Mouse (Mus musculus): Measurements from ENCODE around the gene Nr5a1. TPM values are rescaled to one million over a fixed set of nuclear protein-coding genes. Genes with fewer than 3 reads are reported as not detected.
A peak's percentile ranks its signal among the peaks of the same experiment; 100 is the strongest.

Gene Nr5a1
- polyA plus RNA-seq, 1 experiment from 2014 or later: 0.07 TPM

GRCm38 (mm10) chr2:38647201-38647606 is 67.1 kb downstream of the Nr5a1 start:
- ATAC-seq (ENCODE audit: insufficient number of reproducible peaks, insufficient read depth, low FRiP score, low TSS enrichment, low read depth): peak; percentile 38; the same call in 1 of the 2 replicates
- WGBS: 69% methylated on average over 8 of the region's 8 CpGs
- peaks cover 24% of the 10 kb centered on the region for H3K4me1 ChIP-seq
- no peak overlapping the region for H3K27ac ChIP-seq
- H3K27me3 ChIP-seq: peaks cover 4% of the 10 kb centered on the region; the same call in 1 of the 2 replicates
- H3K36me3 ChIP-seq: no peaks in the 10 kb centered on the region
- H3K9ac ChIP-seq: no peak overlapping the region
- H3K4me3 ChIP-seq: no peak overlapping the region
- no peak overlapping the region for H3K4me2 ChIP-seq
- H3K9me3 ChIP-seq: no peaks in the 10 kb centered on the region

DNA sequence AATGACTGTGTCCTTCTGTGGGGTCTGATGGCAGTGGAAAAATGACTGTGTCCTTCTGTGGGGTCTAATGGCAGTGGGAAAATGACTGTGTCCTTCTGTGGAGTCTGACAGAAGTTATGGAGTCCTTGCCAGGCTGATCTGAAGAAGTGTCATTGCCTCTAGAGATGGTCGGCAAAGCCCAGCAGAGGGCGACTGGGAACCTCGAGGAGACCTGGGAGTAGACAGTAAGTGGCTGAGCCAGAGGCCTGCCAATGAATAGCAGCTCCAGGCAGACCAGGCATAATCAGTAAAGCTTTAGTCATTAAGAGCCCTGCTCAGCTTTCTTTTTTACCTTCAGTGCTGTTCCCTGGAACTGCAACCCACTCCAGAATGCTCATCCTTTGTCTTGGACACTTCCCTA is 68.4 kb downstream of the Nr5a1 start:
- H3K9me3 ChIP-seq: no peaks in the 10 kb centered on the region
- no peak overlapping the region for H3K27ac ChIP-seq
- peaks cover 10% of the 10 kb centered on the region for H3K36me3 ChIP-seq
- H3K4me3 ChIP-seq: no peak overlapping the region
- H3K27me3 ChIP-seq: peaks cover 4% of the 10 kb centered on the region; the same call in 1 of the 2 replicates
- WGBS: 1% methylated on average over 3 of the region's 3 CpGs
- H3K9ac ChIP-seq: no peak overlapping the region
- ATAC-seq (ENCODE audit: insufficient number of reproducible peaks, insufficient read depth, low FRiP score, low TSS enrichment, low read depth): no peak
- peaks cover 19% of the 10 kb centered on the region for H3K4me1 ChIP-seq
- H3K4me2 ChIP-seq: no peak overlapping the region

- peaks cover 30% of the 10 kb centered on the region for H3K36me3 ChIP-seq
- peaks cover 19% of the 10 kb centered on the region for H3K4me1 ChIP-seq
- ATAC-seq (ENCODE audit: insufficient number of reproducible peaks, insufficient read depth, low FRiP score, low TSS enrichment, low read depth): peak; percentile 57; the same call in 1 of the 2 replicates
- peaks cover 4% of the 10 kb centered on the region; the same call in 1 of the 2 replicates for H3K27me3 ChIP-seq
- peak within 1 kb of the TSS; percentile 93 for H3K4me3 ChIP-seq
- 2% methylated on average over 52 of the region's 52 CpGs for WGBS
- no peaks in the 10 kb centered on the region for H3K9me3 ChIP-seq
- H3K4me2 ChIP-seq: peak within 1 kb of the TSS; percentile 93
- H3K27ac ChIP-seq: peak within 1 kb of the TSS; percentile 81
- peak within 1 kb of the TSS; percentile 92 for H3K9ac ChIP-seq
Measured at GRCm38 (mm10) chr2:38643625-38644427, 70.5 kb downstream of the Nr5a1 start, which contains the start of gene Psmb7. Gene Psmb7, minus strand, starts transcription at chr2:38644087.

Other genes starting within 250 kb of the Nr5a1 start
- gene Nek6, start 202.9 kb downstream of the Nr5a1 start, polyA plus RNA-seq (2015; fragmentation: Nextera tagmentation; extraction: Ambion mirVana): 110 and 114 TPM in 2 replicates
- 261 and 274 TPM in 2 replicates for gene Psmb7, start 70.5 kb downstream of the Nr5a1 start, polyA plus RNA-seq (2015; fragmentation: Nextera tagmentation; extraction: Ambion mirVana)
- gene Nr6a1, start 213.1 kb upstream of the Nr5a1 start, polyA plus RNA-seq (2015; fragmentation: Nextera tagmentation; extraction: Ambion mirVana): 1.3 and 1.5 TPM in 2 replicates
- gene Olfml2a, start 217.4 kb upstream of the Nr5a1 start, polyA plus RNA-seq (2015; fragmentation: Nextera tagmentation; extraction: Ambion mirVana): 9.0 and 9.6 TPM in 2 replicates

All from embryonic facial prominence, embryonic 13.5 days (tissue).